Mouse (Mus musculus) CH12.LX (cell line): ENCODE measurements around the gene Phf11a. TPM values are rescaled to one million over a fixed set of nuclear protein-coding genes. Genes with fewer than 3 reads are reported as not detected.
A peak's percentile ranks its signal among the peaks of the same experiment; 100 is the strongest.
"Not testable (repeated sequence)": the region's sequence is repeated elsewhere in the genome, so short reads cannot be mapped to it uniquely, and the experiment has no call there.

Experiments used
- DNase-seq: peaks from one replicate; pipeline ENCODE4 v3.0.0-alpha.2; 2013; ENCODE audit errors: extremely low read depth
- H3K27ac ChIP-seq: 2 replicates; pipeline ENCODE4 v1.5.1; 2012; ENCODE audit warnings: low read depth, mild to moderate bottlenecking, control low read depth, moderate library complexity; ENCODE audit not compliant: insufficient read depth
- H3K27me3 ChIP-seq: replicated peaks from 2 replicates; pipeline ENCODE3; 2012; ENCODE audit warnings: inconsistent platforms
- H3K36me3 ChIP-seq, 2 experiments: replicated peaks in 1 of 2; 2 replicates each; pipeline versions ENCODE3 to v1.6.1; 2012; ENCODE audit warnings: inconsistent platforms in 1 of 2, low read length in 1 of 2, mild to moderate bottlenecking in 1 of 2, mixed read lengths in 1 of 2, moderate library complexity in 1 of 2; ENCODE audit not compliant: control insufficient read depth in 1 of 2, insufficient read depth in 1 of 2
- H3K4me1 ChIP-seq, 2 experiments: 2 replicates each; pipeline ENCODE4 v1.6.1; 2012; ENCODE audit warnings: inconsistent platforms in 1 of 2, moderate library complexity in 1 of 2; ENCODE audit not compliant: insufficient read depth in 2 of 2, control insufficient read depth in 1 of 2
- H3K4me2 ChIP-seq: 2 replicates; pipeline ENCODE4 v1.6.1; 2012; ENCODE audit warnings: low read depth, mild to moderate bottlenecking, control low read depth; ENCODE audit not compliant: poor library complexity, insufficient read depth, severe bottlenecking
- H3K4me3 ChIP-seq, 3 experiments: fragments of 150-350 bp in 1 of 3; sonication (generic) in 1 of 3; replicated peaks in 1 of 3; 2 replicates each; pipeline versions ENCODE3 to v1.5.1; 2011 to 2012; ENCODE audit warnings: low read depth in 2 of 3, low read length in 2 of 3, mild to moderate bottlenecking in 2 of 3, moderate library complexity in 2 of 3, control low read depth in 1 of 3, improper control_type of control experiment in 1 of 3, inconsistent platforms in 1 of 3, mixed read lengths in 1 of 3; ENCODE audit not compliant: poor library complexity in 1 of 3
- H3K79me2 ChIP-seq: replicated peaks from 2 replicates; pipeline ENCODE4 v1.6.1; 2012; ENCODE audit warnings: mild to moderate bottlenecking, moderate library complexity; ENCODE audit not compliant: control insufficient read depth, poor library complexity, insufficient read depth, severe bottlenecking; ENCODE audit errors: extremely low read depth
- H3K9ac ChIP-seq: 2 replicates; pipeline ENCODE4 v1.6.1; 2012; ENCODE audit warnings: low read depth, mild to moderate bottlenecking, control low read depth, moderate library complexity; ENCODE audit not compliant: insufficient read depth
- H3K9me3 ChIP-seq: replicated peaks from 2 replicates; pipeline ENCODE3; 2012; ENCODE audit warnings: low read length, inconsistent platforms, mixed read lengths
- BHLHE40 ChIP-seq: IDR thresholded peaks from 2 replicates; pipeline ENCODE4 v1.6.1; 2011; ENCODE audit warnings: mild to moderate bottlenecking, low read depth, low read length, improper control_type of control experiment
- ETS1 ChIP-seq: conservative IDR thresholded peaks from 2 replicates; pipeline ENCODE4 v1.6.1; 2012; ENCODE audit warnings: low read depth, mild to moderate bottlenecking, inconsistent platforms, low read length, improper control_type of control experiment, moderate library complexity
- IRF4 ChIP-seq: IDR thresholded peaks from 2 replicates; pipeline ENCODE4 v1.6.1; 2014; ENCODE audit warnings: low read depth, mild to moderate bottlenecking, inconsistent platforms, low read length, improper control_type of control experiment
- JUND ChIP-seq: conservative IDR thresholded peaks from 2 replicates; pipeline ENCODE4 v1.6.1; 2011; ENCODE audit warnings: low read depth, low read length, improper control_type of control experiment
- KAT2A ChIP-seq: IDR thresholded peaks from 2 replicates; pipeline ENCODE4 v1.6.1; 2012; ENCODE audit warnings: low read length, improper control_type of control experiment, inconsistent platforms; ENCODE audit not compliant: insufficient replicate concordance
- MAX ChIP-seq: IDR thresholded peaks from 2 replicates; pipeline ENCODE4 v1.6.1; 2011; ENCODE audit warnings: low read length, improper control_type of control experiment
- MEF2A ChIP-seq: IDR thresholded peaks from 2 replicates; pipeline ENCODE4 v1.6.1; 2014; ENCODE audit warnings: low read depth, mild to moderate bottlenecking, inconsistent platforms, low read length, improper control_type of control experiment, borderline replicate concordance
- MXI1 ChIP-seq: IDR thresholded peaks from 2 replicates; pipeline ENCODE4 v1.6.1; 2011; ENCODE audit warnings: mild to moderate bottlenecking, low read depth, low read length, improper control_type of control experiment
- MYC ChIP-seq: IDR thresholded peaks from 2 replicates; pipeline ENCODE4 v1.6.1; 2011; ENCODE audit warnings: low read depth, mild to moderate bottlenecking, improper control_type of control experiment, low read length
- NRF1 ChIP-seq: IDR thresholded peaks from 2 replicates; pipeline ENCODE4 v1.6.1; 2014; ENCODE audit warnings: low read depth, mild to moderate bottlenecking, inconsistent platforms, low read length, improper control_type of control experiment, moderate library complexity
- RAD21 ChIP-seq: IDR thresholded peaks from 2 replicates; pipeline ENCODE4 v1.6.1; 2011; ENCODE audit warnings: low read depth, mild to moderate bottlenecking, low read length, improper control_type of control experiment, moderate library complexity
- TCF12 ChIP-seq: IDR thresholded peaks from 2 replicates; pipeline ENCODE4 v1.6.1; 2014; ENCODE audit warnings: low read depth, mild to moderate bottlenecking, inconsistent platforms, low read length, improper control_type of control experiment
- USF2 ChIP-seq: conservative IDR thresholded peaks from 2 replicates; pipeline ENCODE4 v1.6.1; 2011; ENCODE audit warnings: low read depth, low read length, improper control_type of control experiment
- ZC3H11A ChIP-seq: IDR thresholded peaks from 2 replicates; pipeline ENCODE4 v1.6.1; 2012; ENCODE audit warnings: low read depth, mild to moderate bottlenecking, inconsistent platforms, low read length, improper control_type of control experiment
- ZMIZ1 ChIP-seq: IDR thresholded peaks from 2 replicates; pipeline ENCODE4 v1.6.1; 2012; ENCODE audit warnings: low read depth, mild to moderate bottlenecking, inconsistent platforms, low read length, improper control_type of control experiment
- dilution Hi-C: fragments of 300-500 bp; cut with MboI; formaldehyde crosslinking; loops from 2 replicates; pipeline ENCODE4 v1.14.3; 2020; ENCODE audit warnings: low sequenced_read_pairs; ENCODE audit not compliant: extremely low pct_unique_long_range_greater_than_20kb, extremely low pct_ligation_motif_present
- in situ Hi-C: fragments of 300-500 bp; cut with MboI; formaldehyde crosslinking; loops from 3 replicates; pipeline ENCODE4 v1.14.3; 2019; ENCODE audit warnings: low sequenced_read_pairs, low pct_ligation_motif_present, low pct_unique_long_range_greater_than_20kb, mixed read lengths
- polyA plus RNA-seq: library from polyadenylated mRNA; unstranded; fragments of >175 nt; gene quantifications from 2 replicates; pipeline ENCODE4 v1.2.1, GENCODE M21; 2012; ENCODE audit warnings: low read depth; ENCODE audit not compliant: insufficient read length
- total RNA-seq, 2 experiments: library from RNA; depleted of rRNA; stranded (reverse); fragments of 300-350 nt in 1 of 2; fragments of >200 nt in 1 of 2; gene quantifications; 2 replicates each; pipeline ENCODE4 v1.2.3; 2012 to 2014

The Phf11a gene
- total and polyA plus RNA-seq, 3 experiments, result 14.6 to 48.4 (median 41.1) TPM

DNA sequence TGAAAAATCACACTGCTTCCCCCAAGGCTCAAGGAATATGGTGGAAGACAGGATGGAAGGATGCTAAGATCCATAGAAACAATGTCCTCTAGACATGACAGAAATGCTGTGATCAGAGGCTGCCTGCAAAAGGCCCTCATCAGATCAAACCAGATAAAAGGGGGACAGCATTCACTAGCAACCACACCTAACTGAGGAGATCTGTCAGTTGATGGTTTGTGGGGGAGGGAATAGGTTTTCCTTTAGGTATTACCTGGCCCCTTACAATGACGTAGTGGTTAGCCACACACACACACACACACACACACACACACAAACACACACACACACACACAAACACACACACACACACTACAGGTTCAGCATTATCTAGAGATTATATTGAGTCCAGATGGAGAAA, 42.2 kb upstream of the Phf11a start:
- H3K79me2 ChIP-seq, result peaks cover 5% of the 10 kb centered on the region
- dilution Hi-C loops, result no loop called here
- no peak for DNase-seq
- peak overlapping the region in 1 of 3 experiments; percentile 30 for H3K4me3 ChIP-seq
- no peaks in the 10 kb centered on the region for H3K27me3 ChIP-seq
- no peaks in the 10 kb centered on the region for H3K36me3 ChIP-seq
- peaks cover 20 to 47% of the 10 kb centered on the region in 2 experiments for H3K4me1 ChIP-seq
- H3K9me3 ChIP-seq, result no peaks in the 10 kb centered on the region
- in situ Hi-C loops, result no loop called here
- H3K4me2 ChIP-seq, result no peak overlapping the region
- TF ChIP-seq RAD21 (no peak), MAX (no peak), ZMIZ1 (no peak), KAT2A (no peak), USF2 (no peak), JUND (no peak), ZC3H11A (no peak), NRF1 (no peak)
- H3K27ac ChIP-seq, result no peak overlapping the region
- H3K9ac ChIP-seq, result no peak overlapping the region

DNA sequence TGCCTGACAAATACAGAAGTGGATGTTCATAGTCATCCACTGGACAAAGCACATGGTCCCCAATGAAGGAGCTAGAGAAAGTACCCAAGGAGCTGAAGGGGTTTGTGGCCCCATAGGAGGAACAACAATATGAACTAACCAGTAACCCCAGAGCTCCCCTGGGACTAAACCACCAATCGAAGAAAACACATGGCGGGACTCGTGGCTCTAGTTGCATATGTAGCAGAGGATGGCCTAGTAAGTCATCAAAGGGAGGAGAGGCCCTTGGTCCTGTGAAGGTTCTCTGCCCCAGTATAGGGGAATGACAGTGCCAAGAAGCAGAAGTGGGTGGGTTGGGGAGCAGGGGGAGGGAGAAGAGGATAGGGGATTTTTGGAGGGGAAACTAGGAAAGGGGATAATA, 38.7 kb upstream of the Phf11a start:
- peak; percentile 69 for DNase-seq
- peak overlapping the region; percentile 36 for H3K4me2 ChIP-seq
- H3K9ac ChIP-seq, H3K27me3 ChIP-seq, in situ Hi-C loops, dilution Hi-C loops, H3K36me3 ChIP-seq, H3K9me3 ChIP-seq, H3K79me2 ChIP-seq, H3K4me3 ChIP-seq, H3K27ac ChIP-seq: not testable (repeated sequence)
- peaks cover 11 to 39% of the 10 kb centered on the region in 2 experiments; a peak in 3 of 4 replicates for H3K4me1 ChIP-seq
- TF ChIP-seq MXI1 (peak; percentile 47; the same call in 1 of the 2 replicates), IRF4 (0 out of 2 replicates have a peak, but pooled peaks have one; percentile 14), MEF2A (peak; percentile 38; the same call in 1 of the 2 replicates), BHLHE40 (0 out of 2 replicates have a peak, but pooled peaks have one; percentile 18), MYC (peak; percentile 83; the same call in 1 of the 2 replicates), ETS1 (peak; percentile 42), TCF12 (0 out of 2 replicates have a peak, but pooled peaks have one; percentile 22), MAX (peak; percentile 77)
